Mouse (Mus musculus) megakaryocyte-erythroid progenitor cell, adult 5-6 weeks (primary cell): Measurements from ENCODE around the gene Cyp2s1. TPM values are rescaled to one million over a fixed set of nuclear protein-coding genes. Genes with fewer than 3 reads are reported as not detected.
A peak's percentile ranks its signal among the peaks of the same experiment; 100 is the strongest.
"Not testable (repeated sequence)": the region's sequence is repeated elsewhere in the genome, so short reads cannot be mapped to it uniquely, and the experiment has no call there.

Source experiments
- ATAC-seq: replicated peaks from 2 replicates; pipeline ENCODE4 v1.8.0; 2016; ENCODE audit warnings: mild to moderate bottlenecking, inconsistent platforms; ENCODE audit not compliant: severe bottlenecking, poor library complexity, low FRiP score, low TSS enrichment
- total RNA-seq, 2 experiments: library from RNA; stranded (forward) in 1 of 2; stranded (reverse) in 1 of 2; fragments of 200-1000, 215-1000 nt in 1 of 2; fragments of >200 nt in 1 of 2; fragmentation: Nextera tagmentation in 1 of 2; gene quantifications; 2 replicates each; pipeline ENCODE4 v1.2.3; 2014 to 2017

The Cyp2s1 gene
- total RNA-seq, 2 experiments from 2014 or later, result not detected

DNA sequence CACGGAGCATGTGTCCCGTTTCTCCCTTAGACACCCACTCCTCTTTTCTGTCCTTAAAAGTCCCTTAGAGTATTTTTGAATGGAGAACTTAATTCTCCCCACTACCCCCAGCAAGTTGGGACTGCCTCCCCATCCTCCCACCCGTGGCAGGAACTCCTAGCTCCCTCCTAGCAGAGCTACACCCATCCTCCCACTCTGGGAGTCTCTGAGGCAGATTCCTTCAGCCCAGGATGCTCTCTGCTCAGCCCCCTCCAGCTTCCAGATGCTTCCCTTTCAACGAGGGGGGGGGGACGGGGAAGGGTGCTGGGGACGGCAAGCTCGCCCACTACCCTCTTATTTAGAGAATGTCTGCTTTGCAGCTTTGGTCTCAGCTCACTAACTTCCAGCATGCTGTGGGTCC, 1.1 kb downstream of the Cyp2s1 start:
- no peak for ATAC-seq

DNA sequence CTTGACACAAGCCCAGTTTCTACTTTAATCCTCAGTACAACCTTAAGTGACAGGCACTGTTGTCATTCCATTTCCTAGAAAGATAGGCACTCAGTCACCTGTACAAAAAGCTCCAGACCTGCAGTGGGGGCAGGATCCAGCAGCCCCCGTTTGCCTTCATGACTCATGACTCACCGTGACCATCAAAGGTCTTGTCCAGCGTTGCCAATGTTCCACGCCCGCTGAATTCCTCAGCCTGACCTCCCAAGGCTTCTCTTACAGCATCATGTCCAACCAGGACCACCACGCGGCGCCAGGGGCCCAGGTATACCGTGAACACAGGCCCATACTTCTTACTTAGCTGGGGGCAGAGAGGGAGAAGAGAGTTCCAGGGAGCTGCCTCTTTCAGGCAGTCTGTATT, 2.0 kb downstream of the Cyp2s1 start:
- no peak for ATAC-seq

DNA sequence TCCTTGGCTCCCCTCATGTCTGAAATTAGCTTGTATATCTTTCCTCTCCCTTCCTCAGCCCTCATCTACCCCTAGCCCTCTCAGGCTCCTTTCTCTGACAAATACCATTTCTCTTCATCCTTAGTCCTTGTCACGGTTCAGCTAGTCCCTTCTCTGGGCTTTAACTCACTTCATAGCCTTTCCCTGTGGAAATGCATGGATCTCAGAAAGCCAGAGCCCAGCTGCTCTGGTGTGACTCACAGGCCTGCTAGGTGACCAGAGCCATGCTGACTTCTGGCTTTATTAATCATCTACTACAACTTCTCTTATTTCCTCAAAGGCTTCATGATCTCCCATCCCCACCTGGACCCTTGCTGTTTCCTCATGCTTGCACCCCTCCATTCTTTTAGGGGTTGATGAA, 4.5 kb downstream of the Cyp2s1 start:
- no peak for ATAC-seq

DNA sequence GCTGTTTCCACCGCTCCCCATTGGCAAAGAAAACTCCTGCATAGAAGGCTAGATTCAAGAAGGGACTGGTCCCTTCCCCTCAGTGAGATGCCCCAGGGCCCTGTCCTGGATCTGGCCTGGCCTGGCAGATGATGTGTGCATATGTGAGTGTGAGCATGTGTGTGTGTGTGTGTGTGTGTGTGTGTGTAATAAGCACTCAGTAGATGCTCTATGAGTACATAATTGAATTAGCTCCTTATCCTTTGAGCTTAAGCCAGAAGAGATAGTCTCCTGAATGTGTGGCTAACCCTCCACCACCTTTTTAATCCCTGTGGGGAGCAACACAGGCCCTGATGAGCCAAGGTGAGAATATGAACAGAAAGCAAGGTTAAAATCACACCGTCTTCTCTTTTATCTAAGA, 5.0 kb downstream of the Cyp2s1 start:
- ATAC-seq, result no peak

- peak; percentile 77 for ATAC-seq
These were observed 10.9 kb downstream of the Cyp2s1 start for GRCm38 (mm10) chr7:25805631-25806343.

DNA sequence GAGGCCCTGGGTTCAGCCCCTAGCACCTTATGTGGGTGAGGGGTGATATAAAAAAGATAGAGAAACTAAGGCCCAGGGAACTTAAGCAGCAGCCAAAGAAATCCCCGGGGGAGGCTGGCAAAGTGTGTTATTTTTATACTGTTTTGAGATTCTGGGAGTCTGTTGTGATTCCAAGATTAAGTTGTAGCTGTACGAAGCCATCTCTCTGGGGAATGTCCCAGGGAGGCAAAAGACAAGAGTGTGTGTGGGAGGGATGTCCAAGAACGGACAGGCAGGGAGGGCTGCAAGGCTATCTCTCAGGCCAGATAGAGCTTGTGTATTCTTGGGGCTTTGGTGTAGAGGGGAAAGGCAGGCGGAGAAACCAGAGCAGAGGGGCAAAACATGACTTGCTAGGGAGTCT, 11.9 kb downstream of the Cyp2s1 start:
- no peak for ATAC-seq

DNA sequence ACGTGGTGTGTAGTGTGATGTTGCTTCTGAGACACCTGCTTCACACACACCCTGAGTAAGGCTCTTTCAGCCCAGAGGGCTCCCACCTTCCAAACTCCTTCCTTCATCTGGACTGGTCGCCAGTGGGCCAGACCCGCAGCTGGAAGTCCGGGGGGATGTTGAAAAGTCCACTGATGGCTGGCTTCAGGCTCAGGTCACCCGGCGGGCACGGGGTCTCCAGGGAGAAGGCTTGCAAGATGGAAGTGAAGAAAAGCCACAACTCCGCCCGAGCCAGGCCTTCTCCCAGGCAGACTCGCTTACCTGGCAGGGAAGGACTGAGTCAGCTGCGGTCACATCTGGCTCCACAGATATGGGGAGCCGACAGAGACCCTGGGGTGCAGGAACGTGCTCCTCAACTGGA, 13.3 kb downstream of the Cyp2s1 start:
- no peak for ATAC-seq

- no peak for ATAC-seq
These were observed 14.2 kb downstream of the Cyp2s1 start for GRCm38 (mm10) chr7:25802241-25803125.

DNA sequence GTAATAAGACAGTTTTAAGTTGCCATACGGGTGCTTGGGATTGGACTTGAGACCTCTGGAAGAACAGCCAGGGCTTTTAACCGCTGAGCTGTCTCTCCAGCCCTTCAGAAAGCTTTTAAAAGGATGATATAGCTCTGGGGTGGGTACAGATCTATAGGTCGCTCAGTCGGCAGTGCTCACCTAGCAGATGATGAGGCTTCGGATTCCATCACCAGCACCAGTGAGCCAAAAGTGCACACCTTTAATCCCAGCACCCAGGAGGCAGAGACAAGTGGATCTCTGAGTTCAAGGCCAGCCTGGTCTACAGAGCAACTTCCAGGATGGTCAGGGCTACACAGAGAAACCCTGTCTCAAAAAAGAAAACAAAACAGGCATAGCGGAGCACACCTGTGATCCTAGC, 15.7 kb downstream of the Cyp2s1 start:
- ATAC-seq, result no peak

DNA sequence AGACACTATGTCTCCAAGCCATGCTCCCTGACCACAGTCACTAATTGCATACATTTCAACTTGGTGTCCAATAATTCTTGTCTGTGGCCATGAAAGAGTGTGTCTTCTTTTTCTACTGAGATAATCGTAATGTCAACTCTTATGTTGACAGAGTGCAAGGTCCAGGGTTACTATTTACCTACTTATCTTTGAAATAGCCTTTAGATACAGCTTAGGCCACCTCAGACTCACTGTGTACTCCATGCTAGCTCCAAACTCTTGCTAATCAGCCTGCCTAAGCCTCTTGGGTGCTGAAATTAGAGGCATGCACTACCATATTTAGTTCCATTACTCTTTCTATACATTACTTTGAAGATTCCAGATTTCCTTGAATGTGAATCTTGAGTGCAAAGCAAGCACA, 17.3 kb downstream of the Cyp2s1 start:
- no peak for ATAC-seq

DNA sequence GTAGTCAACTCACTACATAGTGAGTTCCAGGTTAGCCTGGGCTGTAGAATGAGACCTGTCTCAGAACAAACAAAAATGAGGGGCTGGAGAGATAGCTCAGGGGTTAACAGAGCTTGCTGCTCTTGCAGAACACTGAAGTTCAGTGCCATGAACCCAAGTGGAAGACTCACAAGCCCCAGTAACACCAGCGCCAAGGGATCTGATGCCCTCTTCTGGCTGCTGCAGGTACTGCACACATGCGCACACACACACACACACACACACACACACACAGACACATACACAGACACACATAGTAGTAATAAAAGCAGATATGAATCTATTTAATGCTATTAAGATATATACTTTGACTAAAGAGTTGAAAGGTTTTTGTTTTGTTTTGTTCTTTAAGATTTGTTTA, 18.2 kb downstream of the Cyp2s1 start:
- ATAC-seq, result no peak

- no peak for ATAC-seq
These were observed 21.9 kb downstream of the Cyp2s1 start for GRCm38 (mm10) chr7:25794775-25795174.

DNA sequence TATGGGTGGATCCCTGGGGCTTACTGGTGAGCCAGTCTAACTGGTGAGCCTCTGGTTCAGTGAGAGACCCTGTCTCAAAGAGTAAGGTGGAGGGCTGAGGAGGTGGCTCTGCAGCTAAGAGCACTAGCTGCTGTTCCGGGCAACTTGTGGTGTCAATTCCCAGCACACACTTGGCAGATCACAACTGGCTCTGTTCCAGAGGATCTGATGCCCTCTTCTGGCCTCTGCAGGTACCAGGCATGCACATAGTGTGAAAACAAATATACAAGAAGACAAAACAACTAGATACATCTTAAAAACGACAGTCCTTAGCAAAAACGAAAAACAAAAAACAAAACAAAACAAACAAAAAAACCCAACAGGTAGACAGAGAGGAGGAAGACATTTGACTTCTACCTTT, 23.0 kb downstream of the Cyp2s1 start:
- ATAC-seq, result no peak

GRCm38 (mm10) chr7:25792966-25793365, 23.7 kb downstream of the Cyp2s1 start:
- not testable (repeated sequence) for ATAC-seq

DNA sequence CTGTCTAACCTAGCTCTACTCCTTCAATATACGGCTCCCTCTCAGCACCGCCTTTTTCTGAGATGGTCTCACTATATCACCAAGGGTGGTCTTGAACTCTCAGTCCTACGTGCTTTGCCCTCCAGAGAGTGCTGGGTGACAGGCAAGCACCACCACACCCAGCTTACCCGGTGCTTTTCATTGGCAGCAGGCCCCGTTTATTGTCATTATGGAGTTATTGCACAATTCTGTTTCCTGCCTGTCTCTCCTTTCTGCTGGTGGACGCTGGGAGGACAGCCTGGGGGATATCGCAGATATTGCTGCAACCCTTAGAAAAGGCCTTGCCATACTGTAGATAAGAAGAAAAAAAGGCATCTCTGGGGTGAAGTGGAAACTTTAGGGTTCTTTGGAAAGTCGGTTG, 26.1 kb downstream of the Cyp2s1 start:
- peak; percentile 25; the same call in 1 of the 2 replicates for ATAC-seq

DNA sequence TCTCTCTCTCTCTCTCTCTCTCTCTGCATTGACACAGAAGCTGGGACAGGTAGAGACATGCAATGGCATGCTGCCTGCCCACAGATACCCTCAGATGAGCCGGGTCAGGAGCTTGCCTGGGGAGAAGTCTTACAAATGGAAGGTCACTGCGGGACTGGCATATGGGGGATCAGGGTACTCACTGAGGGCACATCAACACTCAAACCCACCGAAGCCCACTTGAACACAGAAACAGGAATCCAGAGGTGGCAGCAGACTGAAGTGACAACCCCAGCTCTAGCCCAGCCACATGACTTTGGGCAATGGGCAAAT, 27.6 kb downstream of the Cyp2s1 start:
- ATAC-seq, result no peak

- no peak for ATAC-seq
These were observed 28.2 kb downstream of the Cyp2s1 start, which contains the start of gene Axl for GRCm38 (mm10) chr7:25788220-25789128. Axl (minus strand) TSS chr7:25788705.

DNA sequence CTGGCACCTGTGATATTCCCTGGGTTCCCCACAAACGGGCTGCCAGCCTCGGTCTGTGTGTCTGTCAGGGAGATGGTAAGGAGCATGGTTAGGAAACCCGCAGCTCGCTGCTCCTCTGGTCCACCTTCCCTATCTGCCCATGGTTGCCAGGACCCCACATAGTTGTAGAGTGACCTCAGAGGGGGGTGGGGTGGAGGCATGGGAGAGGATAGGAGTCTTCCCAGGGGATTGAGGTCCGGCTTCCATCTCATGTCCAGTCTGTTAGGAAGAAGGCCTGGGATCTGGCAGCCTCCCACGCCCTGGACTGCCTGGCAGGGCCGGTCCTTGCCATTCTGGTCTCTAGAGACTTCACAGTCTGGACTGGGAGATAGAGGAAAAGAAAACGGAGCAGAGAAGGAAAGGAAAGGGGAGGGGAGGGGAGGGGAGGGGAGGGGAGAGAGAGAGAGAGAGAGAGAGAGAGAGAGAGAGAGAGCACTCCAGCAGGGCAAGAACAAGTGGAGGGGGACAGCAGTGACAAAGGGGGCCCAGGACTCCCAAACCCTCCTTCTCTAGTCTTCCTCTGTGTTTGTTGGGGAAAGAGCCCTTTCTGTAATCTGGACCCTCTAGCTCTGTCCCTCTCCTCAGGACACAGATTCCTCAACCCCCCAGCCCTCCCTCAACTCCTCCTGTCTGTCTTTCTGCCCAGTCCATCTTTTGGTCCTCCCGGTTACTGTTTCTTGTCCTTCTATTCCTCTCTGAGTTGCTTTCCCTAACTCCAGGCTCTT, 29.1 kb downstream of the Cyp2s1 start:
- ATAC-seq, result no peak

GRCm38 (mm10) chr7:25786974-25787373, 29.7 kb downstream of the Cyp2s1 start:
- no peak for ATAC-seq
